Mouse (Mus musculus) adrenal gland, postnatal 14 days (tissue): ENCODE data around the gene Ssr4. TPM values are rescaled to one million over a fixed set of nuclear protein-coding genes. Genes with fewer than 3 reads are reported as not detected.

ENCODE experiments used
- DNase-seq: peaks from one replicate; pipeline ENCODE4 v3.0.0; 2021; ENCODE audit warnings: mixed read lengths
- total RNA-seq: library from RNA; stranded (reverse); gene quantifications from 2 replicates; pipeline ENCODE4 v1.2.3, GENCODE M21; 2021

Gene Ssr4
- total RNA-seq, 1 experiment from 2014 or later, result 148 TPM

DNA sequence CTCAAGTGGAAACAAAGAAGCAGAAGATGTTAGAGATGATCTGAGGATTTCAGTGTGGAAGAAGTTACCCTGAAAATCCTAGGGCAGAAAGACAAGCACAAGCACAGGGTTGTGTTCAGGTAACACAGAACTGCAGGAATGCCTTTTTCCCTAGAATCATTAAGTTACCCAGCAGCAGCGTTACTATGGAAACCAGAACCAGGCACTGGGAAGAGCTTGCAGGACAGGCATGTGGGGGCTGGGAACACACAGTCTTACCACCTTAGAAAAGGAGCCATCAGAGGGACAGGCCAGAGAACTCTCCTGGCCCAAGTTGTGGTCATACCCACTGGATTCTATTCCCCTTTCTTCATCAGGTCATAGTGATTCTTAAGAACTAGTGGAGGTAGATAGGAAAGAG lies 19.0 kb downstream of the Ssr4 start:
- no peak for DNase-seq

DNA sequence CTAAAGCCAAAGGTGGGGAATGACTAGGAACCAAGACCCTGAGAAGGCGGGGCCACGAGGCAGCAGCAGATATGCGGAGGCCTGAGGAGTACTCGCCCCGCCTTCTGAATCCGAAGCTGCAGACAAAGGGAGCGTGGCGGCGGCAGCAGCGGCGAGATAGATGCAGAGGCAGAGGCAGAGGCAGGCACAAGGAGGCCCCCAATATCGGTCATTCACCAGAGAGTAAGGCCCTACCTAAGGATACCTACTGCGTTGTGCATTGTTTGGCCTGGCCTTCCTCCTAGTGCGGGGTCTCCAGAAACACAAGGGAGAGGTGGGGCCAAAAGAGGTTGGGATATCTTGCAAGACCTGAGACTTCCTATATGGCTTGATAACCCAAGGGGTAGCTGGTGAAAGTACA lies 28.2 kb downstream of the Ssr4 start:
- DNase-seq, result no peak

DNA sequence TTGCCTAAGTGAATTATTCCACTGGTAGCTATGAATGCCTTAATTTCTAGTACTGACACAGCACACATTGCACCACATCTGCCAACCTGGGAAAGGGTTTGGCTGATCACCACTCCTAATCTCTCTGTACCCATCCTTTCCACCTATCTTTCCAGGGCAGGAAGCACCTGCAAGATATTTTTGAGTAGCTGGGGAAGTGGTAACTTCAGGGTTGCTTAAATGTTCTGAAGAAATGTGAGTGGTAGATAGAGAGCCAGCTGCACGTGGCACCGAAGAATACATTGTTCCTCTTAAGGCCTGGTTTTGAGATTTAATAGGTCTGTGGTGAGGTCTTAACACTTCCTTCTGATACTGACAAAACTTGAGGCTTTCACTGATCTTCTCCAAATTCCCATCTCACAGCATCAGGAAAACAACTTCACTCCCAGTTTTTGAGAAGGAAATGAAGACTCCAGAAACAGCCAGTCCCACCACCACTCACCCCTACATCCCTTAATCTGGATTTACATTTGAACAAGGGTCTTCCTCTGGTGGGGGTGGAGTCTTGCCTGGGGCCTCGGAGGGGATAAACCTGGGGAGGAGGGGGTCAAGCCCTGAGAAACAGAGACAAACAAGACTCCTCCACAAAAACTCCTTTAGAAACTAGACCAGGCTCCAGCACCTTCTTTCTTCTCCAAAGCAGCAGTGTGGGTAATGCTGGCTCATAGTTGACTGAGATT lies 29.9 kb downstream of the Ssr4 start:
- DNase-seq, result no peak

DNA sequence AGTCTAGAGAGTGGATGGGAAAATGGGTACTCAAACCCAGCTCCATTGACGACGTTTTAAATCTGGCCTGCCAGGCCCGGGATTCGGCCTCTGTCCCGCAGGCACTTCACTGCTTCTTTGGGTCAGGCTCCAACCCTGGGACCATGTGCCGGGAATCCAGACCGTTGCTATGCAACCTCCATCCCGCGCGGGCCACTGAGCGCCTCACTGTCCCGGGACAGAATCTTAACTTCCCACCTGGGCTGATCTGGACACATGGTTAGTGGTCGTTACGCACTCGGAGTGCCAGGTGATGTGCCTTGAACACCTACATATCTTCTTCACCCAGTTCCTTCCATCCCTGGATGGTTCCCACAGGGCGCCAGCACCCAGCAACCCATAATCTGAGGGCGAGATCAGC lies 36.9 kb downstream of the Ssr4 start:
- peak; percentile 7 for DNase-seq

DNA sequence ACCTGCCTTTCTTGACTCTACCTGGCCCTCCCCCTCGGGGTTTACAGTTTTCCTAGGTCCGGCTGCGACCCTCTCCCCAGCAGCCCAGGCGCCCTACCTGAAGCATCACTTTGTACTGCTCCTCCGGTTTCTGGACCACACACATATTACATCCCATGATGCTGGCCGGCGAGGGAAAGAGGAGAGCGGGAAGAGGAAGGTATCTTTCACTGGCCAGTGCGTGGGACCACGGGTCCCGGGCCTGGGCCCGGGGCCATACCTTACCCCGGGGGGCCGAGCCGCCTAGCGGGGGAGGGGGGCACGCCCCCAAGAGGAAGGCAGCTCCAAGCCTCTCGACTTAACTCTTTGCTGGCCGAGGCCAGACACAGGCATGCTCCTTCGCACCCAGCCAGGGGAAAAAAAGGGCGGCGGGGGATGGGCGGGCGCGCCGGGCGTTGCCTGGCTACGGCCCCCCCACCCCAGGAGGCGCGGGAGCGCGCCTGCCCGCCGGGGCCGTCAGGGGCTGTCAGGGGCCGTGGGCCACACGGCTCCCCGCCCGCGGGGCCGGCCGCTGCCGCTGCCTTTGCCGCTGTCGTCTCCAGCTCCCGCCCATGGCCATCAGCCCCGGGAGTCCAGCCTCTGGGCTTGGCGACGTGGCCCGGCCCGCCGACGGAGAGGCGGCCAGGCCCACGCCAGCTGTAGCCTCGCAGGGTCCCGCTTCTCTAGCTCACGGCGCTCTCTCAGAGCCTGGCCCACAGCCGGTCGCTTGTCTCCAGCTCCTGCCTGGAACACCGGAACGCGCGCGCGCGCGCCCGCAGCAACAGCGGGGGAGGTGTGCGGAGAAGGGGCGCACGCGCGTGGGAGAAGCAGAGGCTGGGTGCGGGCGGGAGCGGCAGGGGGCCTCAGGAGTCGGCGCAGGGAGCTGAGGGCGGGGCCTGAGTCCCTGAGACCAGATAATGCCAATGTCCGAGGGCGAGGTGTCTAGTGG lies 37.6 kb downstream of the Ssr4 start, which contains the start of gene Pdzd4:
Pdzd4 (minus strand) TSS at position 785 of the 967 bp plus-strand sequence.
- DNase-seq, result peak; percentile 71

DNA sequence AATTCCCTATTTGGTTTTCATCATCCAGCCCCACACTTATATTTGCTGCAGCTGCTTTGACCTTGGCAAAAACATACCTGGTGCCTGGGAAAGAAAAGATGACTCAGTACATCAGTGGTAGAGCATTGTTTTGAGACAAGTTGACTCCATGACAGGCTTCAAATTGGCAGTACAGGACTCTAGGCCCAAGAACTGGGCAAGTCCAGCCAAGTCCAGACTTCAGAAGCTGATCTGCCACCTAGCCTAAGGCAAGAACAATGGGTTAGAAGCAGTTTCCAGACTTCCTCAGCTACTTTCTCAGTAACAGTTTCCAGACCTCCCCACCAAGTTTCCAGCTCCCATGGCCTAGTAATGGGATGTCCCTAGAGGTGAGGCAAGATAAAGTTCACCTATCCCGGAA lies 48.9 kb downstream of the Ssr4 start:
- no peak for DNase-seq

DNA sequence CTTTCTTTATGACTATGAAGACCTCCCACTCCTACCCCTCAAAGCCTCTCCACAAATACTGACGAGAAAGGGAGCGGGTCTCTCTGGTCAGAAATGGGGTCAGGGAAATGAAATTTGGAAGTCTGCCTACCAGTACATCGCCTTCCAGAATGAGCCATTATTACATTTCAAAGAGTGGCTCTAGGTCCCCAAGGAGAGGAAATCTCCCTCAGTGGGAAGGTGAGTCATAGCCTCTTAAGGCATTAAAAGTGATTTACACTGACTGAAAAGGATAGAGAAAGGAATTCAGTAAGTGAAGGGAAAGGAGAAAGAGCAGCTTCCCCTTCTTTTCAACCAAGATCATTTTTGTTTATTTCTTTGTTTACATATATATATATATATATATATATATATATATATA lies 49.9 kb downstream of the Ssr4 start:
- no peak for DNase-seq

Other genes with a start within 250 kb of the Ssr4 start
- 0.30 and 0.74 TPM in 2 replicates for gene Dusp9, start 147.6 kb upstream of the Ssr4 start, total RNA-seq
- 6.1 and 8.4 TPM in 2 replicates for gene Pnck, start 126.9 kb upstream of the Ssr4 start, total RNA-seq
- gene Slc6a8, start 113.9 kb upstream of the Ssr4 start, total RNA-seq, result 38.8 and 42.2 TPM in 2 replicates
- 208 and 230 TPM in 2 replicates for gene Bcap31, start 70.9 kb upstream of the Ssr4 start, total RNA-seq
- 28.3 and 30.6 TPM in 2 replicates for gene Abcd1, start 70.4 kb upstream of the Ssr4 start, total RNA-seq
- 0.96 and 1.3 TPM in 2 replicates for gene Plxnb3, start 29.9 kb upstream of the Ssr4 start, total RNA-seq
- gene Srpk3, start 12.6 kb upstream of the Ssr4 start, total RNA-seq, result 0.82 and 2.6 TPM in 2 replicates
- gene Idh3g, start 131 bp upstream of the Ssr4 start, total RNA-seq, result 739 and 769 TPM in 2 replicates
- gene Pdzd4, start 37.9 kb downstream of the Ssr4 start, total RNA-seq, result 4.4 and 4.5 TPM in 2 replicates
- gene Avpr2, start 105.1 kb downstream of the Ssr4 start, total RNA-seq, result not detected in 2 replicates
- 9.3 and 16.0 TPM in 2 replicates for gene L1cam, start 109.1 kb downstream of the Ssr4 start, total RNA-seq
- gene Arhgap4, start 134.8 kb downstream of the Ssr4 start, total RNA-seq, result 5.0 and 16.7 TPM in 2 replicates
- 86.3 and 103 TPM in 2 replicates for gene Naa10, start 134.9 kb downstream of the Ssr4 start, total RNA-seq
- 14.2 and 17.8 TPM in 2 replicates for gene Renbp, start 143.8 kb downstream of the Ssr4 start, total RNA-seq
- gene Hcfc1, start 179.3 kb downstream of the Ssr4 start, total RNA-seq, result 57.2 and 57.5 TPM in 2 replicates
- gene Irak1, start 236.9 kb downstream of the Ssr4 start, total RNA-seq, result 101 and 105 TPM in 2 replicates